Mouse (Mus musculus) E14TG2a.4 (cell line): ENCODE data around the gene Rdx.

Experiments used
- H3K27me3 ChIP-seq: 2 replicates; pipeline ENCODE4 v1.6.1; 2014; ENCODE audit warnings: low read length, control low read depth; ENCODE audit not compliant: insufficient read depth
- H3K36me3 ChIP-seq: 2 replicates; pipeline ENCODE4 v1.6.1; 2014; ENCODE audit warnings: low read length, control low read depth; ENCODE audit not compliant: insufficient read depth
- H3K4me1 ChIP-seq: replicated peaks from 2 replicates; pipeline ENCODE4 v1.6.1; 2014; ENCODE audit warnings: low read depth, low read length, control low read depth
- H3K4me3 ChIP-seq: replicated peaks from 2 replicates; pipeline ENCODE4 v1.5.1; 2014; ENCODE audit warnings: mild to moderate bottlenecking, low read length
- H3K9me3 ChIP-seq: 2 replicates; pipeline ENCODE4 v1.6.1; 2014; ENCODE audit warnings: low read length, control low read depth
- CTCF ChIP-seq: conservative IDR thresholded peaks from 2 replicates; pipeline ENCODE4 v1.5.1; 2014; ENCODE audit warnings: low read length
- NANOG ChIP-seq: IDR thresholded peaks from 2 replicates; pipeline ENCODE4 v1.6.1; 2014; ENCODE audit warnings: borderline replicate concordance, low read length, mixed read lengths
- POU5F1 ChIP-seq: IDR thresholded peaks from 2 replicates; pipeline ENCODE4 v1.6.1; 2014; ENCODE audit warnings: low read length, borderline replicate concordance

Gene Rdx

GRCm38 (mm10) chr9:52094471-52094980 is 47.6 kb downstream of the Rdx start:
- no peak for TF ChIP-seq POU5F1
- peaks cover 15% of the 10 kb centered on the region for H3K36me3 ChIP-seq
- no peak overlapping the region for H3K4me3 ChIP-seq
- no peaks in the 10 kb centered on the region for H3K9me3 ChIP-seq
- no peaks in the 10 kb centered on the region for H3K27me3 ChIP-seq
- H3K4me1 ChIP-seq = no peaks in the 10 kb centered on the region; the same call in 1 of the 2 replicates

GRCm38 (mm10) chr9:52095666-52096065 is 48.7 kb downstream of the Rdx start:
- TF ChIP-seq NANOG (no peak), CTCF (no peak), POU5F1 (no peak)
- Histone ChIP-seq H3K4me3 (no peak overlapping the region), H3K27me3 (no peaks in the 10 kb centered on the region), H3K4me1 (peaks cover 3% of the 10 kb centered on the region), H3K36me3 (peaks cover 8% of the 10 kb centered on the region), H3K9me3 (no peaks in the 10 kb centered on the region)

- Histone ChIP-seq H3K4me3 (no peak overlapping the region), H3K4me1 (peaks cover 3% of the 10 kb centered on the region), H3K27me3 (no peaks in the 10 kb centered on the region), H3K9me3 (no peaks in the 10 kb centered on the region), H3K36me3 (peaks cover 8% of the 10 kb centered on the region)
- no peak for TF ChIP-seq NANOG
- no peak for TF ChIP-seq CTCF
- TF ChIP-seq POU5F1 = no peak
These were observed 50.4 kb downstream of the Rdx start for GRCm38 (mm10) chr9:52097386-52097785.

GRCm38 (mm10) chr9:52098600-52098999 is 51.6 kb downstream of the Rdx start:
- Histone ChIP-seq H3K4me3 (no peak overlapping the region), H3K9me3 (no peaks in the 10 kb centered on the region), H3K4me1 (peaks cover 3% of the 10 kb centered on the region), H3K36me3 (no peaks in the 10 kb centered on the region), H3K27me3 (no peaks in the 10 kb centered on the region)
- TF ChIP-seq POU5F1 (no peak), NANOG (no peak), CTCF (peak; percentile 91)

GRCm38 (mm10) chr9:52100426-52100825 is 53.5 kb downstream of the Rdx start:
- no peak for TF ChIP-seq CTCF
- TF ChIP-seq POU5F1 = no peak
- TF ChIP-seq NANOG = no peak
- H3K36me3 ChIP-seq = no peaks in the 10 kb centered on the region
- no peak overlapping the region for H3K4me3 ChIP-seq
- H3K9me3 ChIP-seq = no peaks in the 10 kb centered on the region
- H3K27me3 ChIP-seq = no peaks in the 10 kb centered on the region
- peaks cover 3% of the 10 kb centered on the region for H3K4me1 ChIP-seq

- TF ChIP-seq CTCF (no peak), POU5F1 (no peak), NANOG (no peak)
- no peak overlapping the region for H3K4me3 ChIP-seq
- peaks cover 3% of the 10 kb centered on the region for H3K4me1 ChIP-seq
- no peaks in the 10 kb centered on the region for H3K27me3 ChIP-seq
- H3K9me3 ChIP-seq = no peaks in the 10 kb centered on the region
- H3K36me3 ChIP-seq = no peaks in the 10 kb centered on the region
These were observed 55.3 kb downstream of the Rdx start for GRCm38 (mm10) chr9:52102060-52102844.

- H3K36me3 ChIP-seq = no peaks in the 10 kb centered on the region
- no peaks in the 10 kb centered on the region for H3K9me3 ChIP-seq
- no peaks in the 10 kb centered on the region for H3K27me3 ChIP-seq
- peaks cover 3% of the 10 kb centered on the region for H3K4me1 ChIP-seq
- TF ChIP-seq POU5F1 (no peak), NANOG (no peak), CTCF (no peak)
- no peak overlapping the region for H3K4me3 ChIP-seq
These were observed 56.7 kb downstream of the Rdx start for GRCm38 (mm10) chr9:52103448-52104224.

GRCm38 (mm10) chr9:52104225-52104615 is 57.2 kb downstream of the Rdx start:
- no peak for TF ChIP-seq POU5F1
- no peak for TF ChIP-seq NANOG
- no peak for TF ChIP-seq CTCF
- H3K27me3 ChIP-seq = no peaks in the 10 kb centered on the region
- no peak overlapping the region for H3K4me3 ChIP-seq
- H3K9me3 ChIP-seq = no peaks in the 10 kb centered on the region
- no peaks in the 10 kb centered on the region for H3K36me3 ChIP-seq
- H3K4me1 ChIP-seq = peaks cover 3% of the 10 kb centered on the region
